Mouse (Mus musculus) kidney, adult 2 months (tissue): ENCODE measurements at regions not wholly inside any gene's neighbourhood (a gene's known extent, or its start where the extent isn't known, plus 50 kb on each side); places are given as distances from the start of the nearest gene placed in this dataset.

Source experiments
- CTCF ChIP-seq: fragments of 200-500 bp; conservative IDR thresholded peaks from 2 replicates; pipeline ENCODE4 v1.5.1; 2011; ENCODE audit warnings: low read depth, mild to moderate bottlenecking, control low read depth, low read length, moderate library complexity, mixed read lengths; ENCODE audit not compliant: insufficient read depth, insufficient read length
- POLR2A ChIP-seq: fragments of 200-500 bp; IDR thresholded peaks from one replicate; pipeline ENCODE4 v1.6.1; 2011; ENCODE audit warnings: low read depth, low read length, control low read depth

DNA sequence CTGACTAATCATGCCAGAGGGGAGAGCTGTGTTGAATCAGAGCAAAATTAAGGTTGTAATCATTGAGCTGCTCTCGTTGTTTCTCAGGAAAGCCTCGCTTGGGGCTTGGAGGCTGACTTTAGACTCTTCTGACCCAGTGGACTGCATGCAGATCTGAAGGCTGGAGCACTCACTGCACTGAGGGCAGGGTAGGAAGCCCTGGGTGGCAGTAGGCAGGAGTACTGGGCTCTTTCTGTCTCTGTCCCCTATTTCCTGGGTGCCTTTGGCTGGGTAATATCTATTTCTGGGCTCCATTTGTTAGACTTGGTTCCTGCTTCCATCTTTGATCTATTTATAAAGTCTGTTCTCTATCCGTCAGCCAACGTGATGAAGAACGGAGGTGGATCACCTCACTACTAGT, 140.1 kb upstream of the Zfp618 start:
- TF ChIP-seq POLR2A (no peak), CTCF (no peak)
